Comparison of ENCODE assay signal across 8 mouse cellular contexts in the genomic region with DNA sequence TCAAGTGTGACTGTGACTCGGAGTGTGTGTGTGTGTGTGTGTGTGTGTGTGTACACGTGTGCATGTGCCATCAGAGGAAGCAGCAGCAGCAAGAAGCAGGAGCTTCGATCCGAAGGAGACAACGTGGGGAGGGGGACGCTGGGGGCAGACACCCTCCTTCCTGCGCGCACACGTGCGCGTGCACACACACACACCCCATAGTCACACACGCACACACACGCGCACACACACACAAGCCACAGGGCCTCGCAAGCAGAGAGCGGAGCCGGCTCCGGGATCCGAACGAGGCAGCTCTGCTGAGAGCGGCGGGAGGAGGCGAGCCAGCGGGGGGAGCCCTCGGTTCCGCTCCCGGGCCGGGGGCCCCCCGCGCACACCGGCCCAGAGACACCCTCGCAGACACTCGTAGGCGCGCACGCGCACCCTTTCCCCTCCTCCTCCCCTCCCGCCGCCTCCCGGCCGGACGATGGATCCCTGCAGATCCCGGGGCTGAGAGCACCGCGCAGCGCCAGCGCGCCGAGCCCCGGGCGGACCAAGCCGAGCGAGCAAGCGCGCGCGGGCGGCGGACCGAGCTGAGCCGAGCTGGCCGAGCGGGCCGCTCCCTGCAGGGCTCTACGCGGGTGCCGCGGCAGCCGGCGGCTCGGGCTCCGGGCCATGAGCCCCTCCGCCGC. TPM values are rescaled to one million over a fixed set of nuclear protein-coding genes. Genes with fewer than 3 reads are reported as not detected.
DNase-seq lines count a peak whose midpoint lies in the region; ATAC-seq and TF ChIP-seq lines count a peak whose summit lies in the region.

TSS of gene Asic1 (plus strand) at position 215 of the 668 bp plus-strand sequence.

- ATAC-seq in hindbrain, embryonic 16.5 days = peak; percentile 77

- peak; percentile 67 for DNase-seq in R1 (ENCODE audit: low read depth, low spot score)
- peak; percentile 80 to 81 for DNase-seq in cerebellum, postnatal 10 days
- peak; percentile 80 for DNase-seq in gastrocnemius, adult 2 months
- DNase-seq in left cerebral cortex, adult 8-10 months (ENCODE audit: low spot score in 2 of 2) = peak; percentile 66 to 67
- DNase-seq in lung, postnatal 4 days = peak; percentile 69 to 84
- peak; percentile 68 to 71 for DNase-seq in right cerebral cortex, postnatal 36 days (ENCODE audit: low spot score in 2 of 2)
- DNase-seq in spleen, postnatal 36 days (ENCODE audit: low spot score in 2 of 2) = no peak

- no peaks in the 10 kb centered on the region for H3K27me3 ChIP-seq in hindbrain, embryonic 16.5 days (replicated peaks; ENCODE audit: control insufficient read depth, insufficient read depth, low read length)

- H3K9ac ChIP-seq in hindbrain, embryonic 16.5 days (ENCODE audit: low read depth, low read length) = peak within 1 kb of the TSS; percentile 97

- no peak within 1 kb of the TSS for H3K27ac ChIP-seq in gastrocnemius, adult 2 months
- peak within 1 kb of the TSS; percentile 93 for H3K27ac ChIP-seq in hindbrain, embryonic 16.5 days (ENCODE audit: low read depth, low read length)

- peak within 1 kb of the TSS; percentile 80 for H3K4me2 ChIP-seq in hindbrain, embryonic 16.5 days (ENCODE audit: low read length)

- 0% methylated on average over 48 of the region's 74 CpGs for WGBS in hindbrain, embryonic 16.5 days

- TF ChIP-seq CTCF in gastrocnemius, adult 2 months (IDR thresholded peaks at IDR 0.05) = no peak; the same call in 1 of the 2 replicates

- no peaks in the 10 kb centered on the region for H3K9me3 ChIP-seq in hindbrain, embryonic 16.5 days (ENCODE audit: control insufficient read depth, low read length)

- intact Hi-C loops in gastrocnemius, adult 2 months (cut with DNase I) = no loop called here

- peaks cover 56% of the 10 kb centered on the region for H3K4me1 ChIP-seq in hindbrain, embryonic 16.5 days (ENCODE audit: control insufficient read depth, insufficient read depth, low read depth, low read length)

- peak within 1 kb of the TSS; percentile 76 for H3K4me3 ChIP-seq in gastrocnemius, adult 2 months
- H3K4me3 ChIP-seq in hindbrain, embryonic 16.5 days (ENCODE audit: low read length) = peak within 1 kb of the TSS; percentile 77

- H3K36me3 ChIP-seq in hindbrain, embryonic 16.5 days (ENCODE audit: control insufficient read depth, insufficient read depth, low read length) = no peaks in the 10 kb centered on the region

RNA-seq across cellular contexts. Expression of gene Asic1, which starts in this region (rescaled TPM):
- under 1 TPM in 1 of 2 experiments, not detected in 1; 0.31 TPM for total RNA-seq in gastrocnemius, adult 2 months (2021)
- polyA plus RNA-seq in hindbrain, embryonic 16.5 days (2015; fragmentation: Nextera tagmentation; extraction: Ambion mirVana) = 45.1 and 59.4 TPM in 2 replicates
- total RNA-seq in left cerebral cortex, adult 8-10 months (2022) = 10 to 100 TPM; 68.4 to 78.4 (median 74.8) TPM

Comparison
In these comparisons a context has a peak if more than half of its experiments do, and no peak if none do; other contexts are left out.
1. RNA of gene Asic1 (total RNA-seq): 68.4 to 78.4 TPM in left cerebral cortex, adult 8-10 months; 0.31 TPM in gastrocnemius, adult 2 months; every median in the first group is over 10 times any median in the second.
2. Peak in DNase-seq and H3K4me3 ChIP-seq in gastrocnemius, adult 2 months; RNA of the gene not detected or under 1 TPM.
3. DNase-seq: peak in R1 (single experiment), cerebellum, postnatal 10 days (2 of 2), left cerebral cortex, adult 8-10 months (2 of 2), lung, postnatal 4 days (2 of 2) and right cerebral cortex, postnatal 36 days (2 of 2); none in spleen, postnatal 36 days (0 of 2).